Mouse (Mus musculus) G1E (cell line): ENCODE measurements at regions not wholly inside any gene's neighbourhood (a gene's known extent, or its start where the extent isn't known, plus 50 kb on each side); places are given as distances from the start of the nearest gene placed in this dataset.

Source experiments
- ATAC-seq: 2 replicates; pipeline ENCODE4 v1.8.0; 2016; ENCODE audit warnings: mild to moderate bottlenecking; ENCODE audit not compliant: insufficient number of reproducible peaks, poor library complexity, low FRiP score, severe bottlenecking; ENCODE audit errors: extremely low read depth
- DNase-seq: peaks from one replicate; pipeline ENCODE4 v3.0.0; 2012; ENCODE audit warnings: low spot score
- H3K27me3 ChIP-seq: 2 replicates; pipeline ENCODE4 v1.6.1; 2012; ENCODE audit warnings: mild to moderate bottlenecking, low read length, inconsistent platforms; ENCODE audit not compliant: insufficient read depth
- H3K36me3 ChIP-seq: replicated peaks from 2 replicates; pipeline ENCODE3; 2012; ENCODE audit warnings: mild to moderate bottlenecking, inconsistent platforms
- H3K4me1 ChIP-seq: 2 replicates; pipeline ENCODE4 v1.6.1; 2012; ENCODE audit warnings: low read depth, low read length, inconsistent platforms, mixed read lengths; ENCODE audit not compliant: insufficient read depth
- H3K4me3 ChIP-seq: 2 replicates; pipeline ENCODE4 v1.5.1; 2012; ENCODE audit warnings: low read depth, mild to moderate bottlenecking, inconsistent platforms, low read length, moderate library complexity, mixed read lengths
- H3K9me3 ChIP-seq: replicated peaks from 2 replicates; pipeline ENCODE4 v1.6.1; 2012; ENCODE audit warnings: inconsistent platforms
- CTCF ChIP-seq: IDR thresholded peaks from 2 replicates; pipeline ENCODE4 v1.5.1; 2012; ENCODE audit warnings: low read depth, low read length, inconsistent platforms, mixed read lengths
- GATA1 ChIP-seq: IDR thresholded peaks from 2 replicates; pipeline ENCODE4 v1.6.1; 2012; ENCODE audit warnings: borderline replicate concordance, low read length, inconsistent platforms, mixed read lengths
- GATA2 ChIP-seq: IDR thresholded peaks from 2 replicates; pipeline ENCODE4 v1.6.1; 2012; ENCODE audit warnings: low read depth, low read length, inconsistent platforms, borderline replicate concordance
- POLR2AphosphoS5 ChIP-seq: IDR thresholded peaks from 2 replicates; pipeline ENCODE4 v1.6.1; 2012; ENCODE audit warnings: low read depth, low read length, inconsistent platforms; ENCODE audit not compliant: insufficient replicate concordance
- TAL1 ChIP-seq: conservative IDR thresholded peaks from 2 replicates; pipeline ENCODE4 v1.6.1; 2012; ENCODE audit warnings: low read depth, low read length, inconsistent platforms, mixed read lengths

DNA sequence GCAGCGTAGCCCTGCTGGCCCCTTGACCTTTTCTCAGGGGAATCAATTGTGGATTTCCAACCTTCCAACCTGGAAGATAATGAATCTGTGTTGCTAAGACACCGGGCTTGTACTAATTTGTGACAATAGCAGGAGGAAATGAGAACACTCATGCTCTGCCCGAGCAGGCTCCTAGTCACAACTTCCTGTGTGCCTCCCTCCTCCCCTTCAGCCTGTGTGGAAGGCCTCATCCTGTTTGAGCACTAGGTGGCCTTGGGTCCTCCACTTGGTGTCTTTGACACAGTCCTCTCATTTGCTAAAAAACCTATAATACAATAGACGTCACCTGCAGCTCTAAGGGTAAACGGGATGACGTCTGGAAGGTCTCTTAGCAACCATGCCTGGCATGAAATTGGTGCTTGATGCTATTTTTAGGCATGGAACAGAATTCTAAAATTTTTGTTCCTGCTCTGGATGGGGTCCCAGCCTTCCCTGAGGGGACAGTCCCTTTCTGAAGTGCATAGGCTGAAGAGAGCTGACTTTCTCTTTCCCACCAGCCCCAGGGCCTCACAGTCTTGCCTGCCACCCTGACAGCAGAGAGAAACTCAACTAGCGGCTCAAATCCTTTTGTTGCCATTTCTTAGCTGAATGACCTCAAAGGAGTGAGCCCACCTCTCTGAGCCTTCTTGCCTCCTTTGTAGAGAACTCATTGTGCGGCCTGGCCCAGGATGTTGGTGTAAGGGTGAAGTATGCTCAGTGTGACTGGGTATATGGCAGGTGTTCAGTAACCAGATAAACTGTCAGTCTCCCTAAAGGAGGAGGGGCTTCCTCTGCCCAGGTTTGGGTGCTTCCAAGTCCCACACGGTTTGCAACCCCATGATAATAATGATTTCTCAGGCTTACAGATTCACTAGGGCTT lies 88.4 kb upstream of the Bod1 start:
- H3K36me3 ChIP-seq, result no peaks in the 10 kb centered on the region
- H3K4me1 ChIP-seq, result no peaks in the 10 kb centered on the region
- ATAC-seq (no peak), DNase-seq (no peak)
- TF ChIP-seq CTCF (no peak), POLR2AphosphoS5 (no peak), GATA2 (no peak), TAL1 (no peak), GATA1 (no peak)
- no peak overlapping the region for H3K4me3 ChIP-seq
- no peaks in the 10 kb centered on the region for H3K9me3 ChIP-seq
- H3K27me3 ChIP-seq, result peaks cover 55% of the 10 kb centered on the region

DNA sequence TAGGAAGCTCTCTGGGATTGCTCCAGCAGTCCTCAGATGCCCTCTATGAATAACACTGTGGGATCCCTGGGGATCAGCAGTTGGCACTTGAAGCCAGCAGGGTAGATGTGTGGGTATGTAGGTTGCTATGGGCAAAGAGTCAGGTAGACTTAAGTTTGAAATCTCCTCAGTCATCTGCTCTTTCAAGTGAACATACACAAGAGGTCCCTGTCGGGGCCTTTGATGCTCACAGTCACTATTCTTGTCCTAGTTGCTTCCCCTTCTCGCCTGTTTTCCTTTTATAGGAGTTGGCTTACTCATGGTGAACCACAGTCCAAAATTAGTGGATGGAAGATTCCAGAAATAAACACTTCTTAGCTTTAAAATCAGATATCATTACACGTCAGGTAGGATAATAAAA lies 92.2 kb upstream of the Bod1 start:
- H3K4me1 ChIP-seq, result no peaks in the 10 kb centered on the region
- ATAC-seq, result no peak

DNA sequence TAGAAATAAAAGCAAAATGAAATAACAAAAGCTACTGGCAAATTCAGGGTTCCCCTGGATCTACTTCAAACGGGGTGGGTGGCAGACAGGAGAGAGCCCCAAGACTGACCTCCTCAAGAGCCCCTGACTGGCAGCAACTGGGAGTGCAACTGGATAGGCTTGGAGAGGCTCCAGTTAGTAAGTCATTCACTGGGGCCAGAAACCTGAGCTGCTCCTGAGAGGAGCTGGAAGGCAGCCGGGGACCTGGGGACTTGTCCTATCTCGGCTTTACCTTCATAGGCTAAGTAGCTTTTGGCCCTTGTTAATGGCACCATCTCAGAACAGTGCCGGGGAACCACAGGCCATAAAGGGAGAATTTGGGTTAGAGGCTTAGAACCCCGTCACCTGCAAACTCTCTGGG lies 94.6 kb upstream of the Bod1 start:
- no peak for DNase-seq

More for the DNA sequence above, 92.2 kb upstream of the Bod1 start:
- H3K27me3 ChIP-seq, result peaks cover 55% of the 10 kb centered on the region
- DNase-seq, result no peak
- TF ChIP-seq GATA2 (no peak), TAL1 (no peak), CTCF (no peak)
- no peaks in the 10 kb centered on the region for H3K36me3 ChIP-seq
- no peaks in the 10 kb centered on the region for H3K9me3 ChIP-seq
- no peak overlapping the region for H3K4me3 ChIP-seq

DNA sequence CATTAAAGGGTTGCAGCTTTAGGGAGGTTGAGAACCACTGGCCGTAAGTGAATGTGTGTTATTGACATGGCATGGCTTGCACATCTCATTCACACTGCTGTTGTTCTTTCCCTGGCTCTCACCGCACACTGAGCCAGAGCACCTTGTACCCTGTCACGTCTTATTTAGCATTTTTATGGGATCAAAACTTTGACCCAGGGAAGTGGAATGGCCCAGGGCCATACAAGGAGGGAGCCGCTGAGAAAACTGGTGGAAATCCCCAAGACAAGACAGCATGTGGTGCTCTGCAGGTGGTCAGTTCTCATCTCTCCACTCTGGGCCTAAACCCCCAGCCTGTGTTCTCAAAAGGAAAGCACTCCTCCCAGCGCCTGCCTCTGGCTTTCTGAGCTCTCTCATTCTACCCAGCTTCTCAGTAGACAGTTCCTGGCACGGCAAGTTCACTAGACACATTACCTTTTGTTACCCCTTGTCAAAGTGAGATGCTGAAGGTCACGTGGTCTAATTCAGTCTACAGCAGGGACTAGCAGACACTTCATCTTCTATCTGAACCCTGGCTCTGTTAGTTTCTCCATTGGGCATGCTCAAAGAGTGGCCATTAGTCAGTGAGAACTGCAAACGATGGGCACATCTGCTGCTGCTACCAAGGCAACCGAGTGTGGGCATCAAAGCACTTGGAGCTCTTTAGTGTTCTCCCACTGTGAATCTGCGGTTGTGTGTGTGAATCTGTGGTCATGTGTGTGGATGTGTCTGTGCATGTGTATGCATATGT lies 96.2 kb upstream of the Bod1 start:
- Histone ChIP-seq H3K36me3 (no peaks in the 10 kb centered on the region), H3K4me3 (no peak overlapping the region), H3K9me3 (no peaks in the 10 kb centered on the region), H3K4me1 (peaks cover 6% of the 10 kb centered on the region), H3K27me3 (peaks cover 41% of the 10 kb centered on the region)
- no peak for ATAC-seq
- TF ChIP-seq GATA2 (no peak), POLR2AphosphoS5 (no peak), TAL1 (no peak), GATA1 (no peak), CTCF (no peak)
- no peak for DNase-seq

More for the DNA sequence above, 94.6 kb upstream of the Bod1 start:
- ATAC-seq, result no peak
- peaks cover 6% of the 10 kb centered on the region for H3K4me1 ChIP-seq
- no peak overlapping the region for H3K4me3 ChIP-seq
- no peaks in the 10 kb centered on the region for H3K36me3 ChIP-seq
- H3K27me3 ChIP-seq, result peaks cover 45% of the 10 kb centered on the region
- TF ChIP-seq TAL1 (no peak), POLR2AphosphoS5 (no peak), GATA1 (no peak), CTCF (no peak), GATA2 (no peak)
- H3K9me3 ChIP-seq, result no peaks in the 10 kb centered on the region

DNA sequence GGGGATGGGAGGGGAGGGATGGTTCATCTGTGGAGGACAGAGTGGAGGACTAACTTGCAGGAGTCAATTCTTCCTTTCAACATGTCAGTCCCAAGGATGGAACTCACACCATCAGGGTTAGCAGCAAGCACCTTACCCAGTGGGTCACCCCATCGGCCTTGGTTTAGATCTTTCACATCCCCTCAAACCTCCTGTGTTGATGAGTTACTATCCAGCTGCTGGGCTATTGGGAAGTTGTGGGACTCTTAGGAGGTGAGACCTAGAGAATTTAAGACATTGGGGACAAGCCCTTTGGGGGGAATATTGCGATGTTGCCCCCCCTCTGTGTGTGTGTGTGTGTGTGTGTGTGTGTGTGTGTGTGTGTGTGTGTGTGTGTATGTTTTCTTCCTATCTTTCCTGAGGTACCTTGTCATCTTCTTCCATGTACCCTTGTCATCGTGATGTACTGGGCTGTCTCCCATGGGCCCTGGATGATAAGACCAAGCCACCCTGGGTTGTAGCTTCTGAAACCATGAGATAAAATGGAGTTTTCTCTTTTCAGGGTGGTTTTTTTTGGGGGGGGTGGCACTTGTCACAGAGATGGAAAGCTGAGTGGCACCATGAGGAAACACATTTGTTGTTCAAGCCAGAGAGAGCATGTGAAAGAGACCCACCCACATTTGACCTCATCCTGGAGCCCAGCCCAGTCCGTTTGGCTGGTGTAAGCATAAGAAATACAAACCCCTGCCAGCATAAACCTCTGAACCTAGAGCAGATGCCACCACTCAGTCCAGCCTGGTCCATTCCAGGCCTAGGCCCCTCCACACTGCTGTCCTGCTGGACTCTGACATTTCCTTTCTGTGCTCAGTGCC lies 98.3 kb upstream of the Bod1 start:
- DNase-seq (no peak), ATAC-seq (no peak)
- Histone ChIP-seq H3K36me3 (no peaks in the 10 kb centered on the region), H3K4me1 (peaks cover 6% of the 10 kb centered on the region), H3K9me3 (peaks cover 6% of the 10 kb centered on the region), H3K27me3 (peaks cover 30% of the 10 kb centered on the region), H3K4me3 (no peak overlapping the region)
- no peak for TF ChIP-seq GATA1
- no peak for TF ChIP-seq POLR2AphosphoS5
- no peak for TF ChIP-seq GATA2
- TF ChIP-seq TAL1, result no peak
- no peak for TF ChIP-seq CTCF

DNA sequence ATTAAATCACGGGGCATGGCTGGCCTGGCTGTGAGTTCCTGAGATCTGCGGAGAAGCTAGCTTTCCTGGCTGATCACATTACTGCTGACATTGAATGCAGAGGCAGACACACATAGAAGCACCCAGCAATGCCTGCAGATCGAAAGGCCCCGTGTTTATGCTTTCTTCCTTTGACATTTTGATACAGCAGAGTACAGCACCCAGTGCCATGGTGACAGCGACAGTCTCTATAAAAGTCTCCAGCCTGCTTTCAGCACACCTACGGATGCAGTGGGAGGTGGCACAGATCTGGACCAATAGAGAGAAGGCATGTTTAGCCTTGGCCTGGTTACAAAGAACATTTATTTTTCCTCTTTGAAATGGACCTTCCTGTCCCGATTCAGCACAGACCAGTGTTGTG lies 99.2 kb upstream of the Bod1 start:
- no peak for ATAC-seq
- no peak overlapping the region for H3K4me3 ChIP-seq
- H3K27me3 ChIP-seq, result peaks cover 25% of the 10 kb centered on the region
- TF ChIP-seq CTCF, result no peak
- no peak for DNase-seq
- peaks cover 6% of the 10 kb centered on the region for H3K9me3 ChIP-seq
- no peaks in the 10 kb centered on the region for H3K36me3 ChIP-seq
- H3K4me1 ChIP-seq, result peaks cover 6% of the 10 kb centered on the region
